Mouse (Mus musculus): Measurements from ENCODE around the gene Ube2c. TPM values are rescaled to one million over a fixed set of nuclear protein-coding genes. Genes with fewer than 3 reads are reported as not detected.

Gene Ube2c
- polyA plus RNA-seq, 1 experiment from 2014 or later, result 455 TPM

DNA sequence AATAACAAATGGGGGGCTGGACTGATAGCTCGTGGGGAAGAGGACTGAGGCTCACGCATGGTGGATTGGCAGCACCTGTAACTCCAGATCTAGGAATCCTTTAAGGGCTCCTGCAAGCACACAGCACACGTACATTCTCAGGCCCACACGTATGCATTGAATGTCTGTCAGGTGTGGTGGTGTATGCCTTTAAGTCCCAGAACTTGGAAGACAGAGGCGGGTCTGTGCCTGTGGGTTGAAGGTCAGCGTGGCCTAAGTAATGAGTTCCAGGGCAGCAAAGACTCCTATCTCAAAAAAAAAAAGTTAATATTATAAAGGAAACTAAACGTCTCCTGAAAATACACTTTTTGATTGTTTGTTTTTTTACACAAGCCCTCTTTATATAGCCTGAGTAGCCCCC is 36.9 kb downstream of the Ube2c start:
- H3K27me3 ChIP-seq, result no peaks in the 10 kb centered on the region
- 91% methylated on average over 7 of the region's 7 CpGs for WGBS
- no peak overlapping the region for H3K9ac ChIP-seq (replicated peaks)
- H3K27ac ChIP-seq (replicated peaks), result no peak overlapping the region
- peaks cover 19% of the 10 kb centered on the region for H3K4me1 ChIP-seq
- peaks cover 17% of the 10 kb centered on the region; the same call in 1 of the 2 replicates for H3K36me3 ChIP-seq
- H3K4me2 ChIP-seq (replicated peaks), result peak overlapping the region; percentile 88; the same call in 1 of the 2 replicates
- no peak for ATAC-seq (ENCODE audit: low FRiP score, low read depth)
- no peaks in the 10 kb centered on the region for H3K9me3 ChIP-seq
- H3K4me3 ChIP-seq, result 0 out of 2 replicates have a peak overlapping the region, but pooled peaks have one; percentile 4

DNA sequence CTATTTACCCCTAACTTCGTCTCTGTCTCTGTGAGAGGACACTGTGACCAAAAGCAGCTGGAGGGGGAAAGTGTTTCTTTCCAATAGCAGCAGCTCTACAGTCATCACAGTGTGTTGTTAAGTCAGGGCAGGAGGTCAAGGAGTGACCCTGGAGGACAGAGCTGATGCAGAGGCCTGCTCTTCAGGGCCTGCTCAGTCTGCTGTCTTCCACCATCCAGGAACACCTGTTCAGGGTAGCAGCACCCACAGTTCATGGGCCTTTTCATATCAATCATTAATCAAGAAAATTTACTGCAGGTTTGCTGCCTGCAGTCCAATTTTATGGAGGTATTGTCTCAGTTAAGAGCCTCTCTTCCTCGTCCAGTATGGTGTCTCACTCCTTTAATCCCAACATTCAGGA is 43.9 kb downstream of the Ube2c start:
- Histone ChIP-seq H3K4me1 (no peaks in the 10 kb centered on the region), H3K36me3 (peaks cover 10% of the 10 kb centered on the region; the same call in 1 of the 2 replicates), H3K9ac (replicated peaks) (no peak overlapping the region), H3K4me2 (replicated peaks) (no peak overlapping the region), H3K27me3 (no peaks in the 10 kb centered on the region), H3K9me3 (no peaks in the 10 kb centered on the region), H3K4me3 (no peak overlapping the region), H3K27ac (replicated peaks) (no peak overlapping the region)
- no peak for ATAC-seq (ENCODE audit: low FRiP score, low read depth)
- WGBS, result 57% methylated on average over 2 of the region's 2 CpGs

DNA sequence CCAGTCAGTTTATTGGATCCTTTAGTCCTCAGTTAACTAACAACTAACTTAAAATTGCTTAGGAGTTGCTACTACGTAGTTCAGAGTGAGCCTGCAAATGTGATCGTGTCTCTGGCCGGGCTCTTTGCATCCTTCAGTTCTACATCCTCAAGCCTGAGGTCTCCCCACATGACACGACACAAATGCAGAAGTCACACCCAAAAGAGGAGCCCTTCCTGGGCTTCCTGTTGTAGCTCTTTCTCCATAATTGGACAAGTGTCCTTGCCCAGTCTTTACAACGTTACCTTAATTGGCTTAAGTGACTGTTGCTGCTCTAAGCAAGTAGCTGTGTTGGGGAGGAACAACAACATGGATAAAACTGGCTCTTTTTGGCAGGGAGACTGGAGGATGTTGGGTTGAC is 45.6 kb downstream of the Ube2c start:
- Histone ChIP-seq H3K27me3 (no peaks in the 10 kb centered on the region), H3K9ac (replicated peaks) (no peak overlapping the region), H3K4me1 (no peaks in the 10 kb centered on the region), H3K4me2 (replicated peaks) (no peak overlapping the region), H3K36me3 (peaks cover 7% of the 10 kb centered on the region), H3K9me3 (no peaks in the 10 kb centered on the region), H3K27ac (replicated peaks) (no peak overlapping the region), H3K4me3 (no peak overlapping the region)
- 87% methylated on average over 5 of the region's 5 CpGs for WGBS
- ATAC-seq (ENCODE audit: low FRiP score, low read depth), result no peak

DNA sequence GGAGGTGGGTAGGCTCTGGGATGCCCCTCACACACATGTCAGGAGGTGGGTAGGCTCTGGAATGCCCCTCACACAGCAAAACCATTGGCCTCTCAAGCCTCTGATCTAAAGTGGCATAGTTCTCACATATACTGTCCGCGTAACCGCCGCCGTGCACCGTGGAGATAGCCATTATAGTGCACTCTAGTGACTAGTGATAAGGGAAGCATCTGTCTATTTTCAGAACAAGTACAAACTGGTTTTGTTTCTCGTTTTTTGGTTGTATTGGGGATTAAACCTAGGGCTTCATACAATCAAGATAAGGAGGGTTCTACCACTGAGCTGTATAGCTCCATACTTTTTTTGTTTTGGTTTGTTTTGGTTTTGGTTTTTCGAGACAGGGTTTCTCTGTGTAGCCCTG is 46.1 kb downstream of the Ube2c start:
- WGBS, result 92% methylated on average over 8 of the region's 8 CpGs
- peaks cover 12% of the 10 kb centered on the region for H3K36me3 ChIP-seq
- no peaks in the 10 kb centered on the region for H3K4me1 ChIP-seq
- no peaks in the 10 kb centered on the region for H3K9me3 ChIP-seq
- ATAC-seq (ENCODE audit: low FRiP score, low read depth), result no peak
- no peak overlapping the region for H3K27ac ChIP-seq (replicated peaks)
- no peak overlapping the region for H3K9ac ChIP-seq (replicated peaks)
- no peak overlapping the region for H3K4me3 ChIP-seq
- H3K27me3 ChIP-seq, result no peaks in the 10 kb centered on the region
- H3K4me2 ChIP-seq (replicated peaks), result no peak overlapping the region

DNA sequence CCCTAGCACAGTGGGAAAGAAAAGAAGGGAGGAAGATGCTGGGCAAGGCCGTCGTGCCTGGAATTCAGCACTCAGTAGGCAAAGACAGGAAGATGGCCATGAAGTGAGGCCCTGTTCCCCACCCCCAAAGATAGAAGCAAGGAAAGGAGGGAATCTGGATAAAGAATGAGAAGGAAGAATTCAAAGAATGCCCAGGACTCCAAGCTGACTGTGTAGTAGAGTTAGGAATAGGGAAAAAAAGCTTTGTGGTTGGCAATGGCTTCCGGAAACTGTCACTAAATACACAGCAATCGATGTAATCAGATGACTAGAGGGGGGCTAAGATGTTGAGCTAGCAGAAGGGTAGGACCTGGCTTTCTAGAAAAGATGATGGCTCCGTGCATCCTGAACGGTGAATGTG is 47.5 kb downstream of the Ube2c start:
- Histone ChIP-seq H3K9ac (replicated peaks) (no peak overlapping the region), H3K27ac (replicated peaks) (no peak overlapping the region), H3K36me3 (peaks cover 19% of the 10 kb centered on the region), H3K4me3 (no peak overlapping the region), H3K4me1 (peaks cover 3% of the 10 kb centered on the region), H3K9me3 (no peaks in the 10 kb centered on the region), H3K27me3 (no peaks in the 10 kb centered on the region), H3K4me2 (replicated peaks) (no peak overlapping the region)
- no peak for ATAC-seq (ENCODE audit: low FRiP score, low read depth)
- WGBS, result 88% methylated on average over 6 of the region's 6 CpGs

DNA sequence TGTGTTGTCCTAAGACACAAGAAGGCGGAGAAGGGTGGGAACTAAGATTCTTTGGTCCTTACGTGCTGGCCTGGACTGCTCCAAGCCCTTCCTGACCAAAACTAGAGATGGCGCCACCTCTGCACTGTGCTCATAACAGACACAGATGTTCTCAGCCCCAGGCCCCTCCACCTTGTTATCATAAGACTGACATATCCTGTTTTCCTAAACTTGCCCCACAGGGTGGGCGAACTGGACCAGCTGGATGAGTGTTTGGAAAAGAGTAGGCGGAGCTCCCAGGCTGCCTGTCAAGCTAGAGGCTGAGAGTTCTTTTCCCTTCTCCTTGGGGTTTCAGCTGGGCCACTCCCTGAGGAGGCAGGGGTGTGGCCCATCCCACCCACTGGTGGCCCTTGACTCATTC is 48.0 kb downstream of the Ube2c start:
- no peak overlapping the region for H3K4me3 ChIP-seq
- H3K27me3 ChIP-seq, result no peaks in the 10 kb centered on the region
- H3K27ac ChIP-seq (replicated peaks), result no peak overlapping the region
- no peak for ATAC-seq (ENCODE audit: low FRiP score, low read depth)
- peaks cover 19% of the 10 kb centered on the region for H3K36me3 ChIP-seq
- peaks cover 7% of the 10 kb centered on the region for H3K4me1 ChIP-seq
- no peaks in the 10 kb centered on the region for H3K9me3 ChIP-seq
- no peak overlapping the region for H3K4me2 ChIP-seq (replicated peaks)
- WGBS, result 78% methylated on average over 5 of the region's 5 CpGs
- H3K9ac ChIP-seq (replicated peaks), result no peak overlapping the region

DNA sequence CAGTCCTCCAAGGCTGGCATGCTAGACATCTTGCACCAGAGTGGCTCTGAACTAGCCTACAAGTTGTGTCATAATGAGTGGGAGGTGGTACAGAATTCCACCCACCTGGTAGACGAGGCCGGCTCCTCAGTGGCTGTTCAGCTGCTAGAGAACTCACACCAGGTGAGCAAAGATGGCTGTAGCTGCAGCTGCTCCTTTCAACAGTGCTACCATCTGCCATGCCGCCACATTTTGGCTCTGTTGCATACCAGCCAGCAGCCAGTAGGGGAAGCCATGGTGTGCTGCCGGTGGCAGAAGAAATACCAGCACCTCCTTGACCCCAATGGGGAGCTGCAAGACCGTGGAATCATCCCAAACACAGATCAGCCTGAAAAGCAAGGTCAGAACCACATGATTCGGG is 51.4 kb downstream of the Ube2c start:
- Histone ChIP-seq H3K9ac (replicated peaks) (no peak overlapping the region), H3K36me3 (peaks cover 33% of the 10 kb centered on the region), H3K4me2 (replicated peaks) (no peak overlapping the region), H3K4me3 (no peak overlapping the region), H3K27ac (replicated peaks) (no peak overlapping the region), H3K27me3 (no peaks in the 10 kb centered on the region), H3K4me1 (peaks cover 15% of the 10 kb centered on the region), H3K9me3 (no peaks in the 10 kb centered on the region)
- ATAC-seq (ENCODE audit: low FRiP score, low read depth), result no peak
- 84% methylated on average over 6 of the region's 6 CpGs for WGBS

DNA sequence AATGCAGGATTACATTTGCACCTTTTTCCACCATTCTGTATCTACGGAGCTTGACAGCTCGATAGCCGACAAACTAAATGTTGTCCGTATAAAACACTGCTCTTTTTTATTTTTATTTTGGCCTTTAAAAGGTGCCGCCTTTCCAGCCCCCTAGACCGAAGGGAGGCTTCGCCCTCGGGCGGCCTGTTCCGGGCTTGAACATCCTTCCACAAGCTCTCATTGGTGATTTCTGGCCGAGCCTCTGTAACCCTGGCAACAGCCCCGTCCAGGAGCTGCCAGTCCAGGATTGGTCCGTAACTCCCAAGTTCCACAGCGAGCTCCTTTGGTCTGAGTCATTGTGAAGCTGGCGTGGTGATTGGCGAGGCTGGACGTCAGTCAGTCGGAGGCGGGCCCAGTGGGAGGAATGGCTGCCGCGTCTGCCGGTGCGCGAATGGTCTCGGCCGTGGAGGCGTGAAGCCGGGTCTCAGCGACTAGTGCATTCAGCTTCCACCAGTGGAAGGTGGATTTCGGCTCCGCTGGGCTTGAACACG is 53.0 kb downstream of the Ube2c start, which contains the start of gene Zswim1:
TSS of gene Zswim1 (plus strand) at position 51 of the 530 bp plus-strand sequence.
- Histone ChIP-seq H3K4me3 (peak within 1 kb of the TSS; percentile 61), H3K4me2 (replicated peaks) (peak within 1 kb of the TSS; percentile 54), H3K9me3 (no peaks in the 10 kb centered on the region), H3K27ac (replicated peaks) (peak within 1 kb of the TSS; percentile 82), H3K36me3 (peaks cover 49% of the 10 kb centered on the region), H3K4me1 (peaks cover 15% of the 10 kb centered on the region), H3K9ac (replicated peaks) (peak within 1 kb of the TSS; percentile 68), H3K27me3 (no peaks in the 10 kb centered on the region)
- WGBS, result under 1% methylated on average over 32 of the region's 32 CpGs
- peak; percentile 100 for ATAC-seq (ENCODE audit: low FRiP score, low read depth)

DNA sequence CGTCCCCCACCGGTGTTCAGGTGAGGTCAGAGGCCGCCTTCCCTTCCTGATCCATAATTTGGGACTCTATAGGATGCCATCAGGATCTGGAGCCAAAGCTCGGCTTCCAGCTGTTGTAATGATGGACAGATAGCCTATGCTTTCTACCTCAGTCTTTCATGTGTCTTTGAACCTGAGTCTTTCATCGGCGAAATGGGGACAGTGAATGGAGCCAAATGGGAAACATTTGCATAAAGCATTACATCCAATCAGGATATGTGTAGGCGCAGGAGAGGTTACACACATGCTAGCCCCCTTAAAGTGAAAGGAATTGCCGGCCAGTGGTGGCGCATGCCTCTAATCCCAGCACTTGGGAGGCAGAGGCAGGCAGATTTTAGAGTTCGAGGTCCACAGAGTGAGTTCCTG is 53.5 kb downstream of the Ube2c start:
- H3K36me3 ChIP-seq, result peaks cover 54% of the 10 kb centered on the region
- H3K9me3 ChIP-seq, result no peaks in the 10 kb centered on the region
- WGBS, result 3% methylated on average over 10 of the region's 10 CpGs
- peak overlapping the region; percentile 54 for H3K4me2 ChIP-seq (replicated peaks)
- peaks cover 15% of the 10 kb centered on the region for H3K4me1 ChIP-seq
- ATAC-seq (ENCODE audit: low FRiP score, low read depth), result peak; percentile 72
- H3K9ac ChIP-seq (replicated peaks), result peak overlapping the region; percentile 68
- H3K4me3 ChIP-seq, result peak overlapping the region; percentile 61
- H3K27ac ChIP-seq (replicated peaks), result peak overlapping the region; percentile 82
- no peaks in the 10 kb centered on the region for H3K27me3 ChIP-seq

DNA sequence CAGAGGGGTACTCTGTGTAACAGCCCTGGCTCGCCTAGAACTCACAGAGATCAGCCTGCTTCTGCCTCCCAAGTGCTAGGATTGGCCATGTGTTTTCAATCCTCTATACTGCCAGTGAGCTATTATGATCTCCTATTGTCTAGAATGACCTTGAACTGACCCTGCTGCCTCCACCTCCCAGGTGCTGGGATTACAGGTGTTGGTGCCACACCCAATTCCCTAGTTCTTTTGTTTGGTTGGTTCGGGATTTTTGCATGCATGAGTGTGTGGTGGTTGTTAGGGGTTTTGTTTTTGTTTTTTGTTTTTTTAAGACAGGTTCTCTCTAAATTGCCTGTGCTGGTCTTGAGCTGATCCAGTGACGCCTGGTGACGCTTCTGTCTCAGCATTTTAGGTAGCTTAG is 54.3 kb downstream of the Ube2c start:
- H3K27me3 ChIP-seq, result no peaks in the 10 kb centered on the region
- peaks cover 15% of the 10 kb centered on the region for H3K4me1 ChIP-seq
- H3K27ac ChIP-seq (replicated peaks), result no peak overlapping the region
- H3K4me3 ChIP-seq, result no peak overlapping the region
- H3K9ac ChIP-seq (replicated peaks), result no peak overlapping the region
- peak overlapping the region; percentile 54 for H3K4me2 ChIP-seq (replicated peaks)
- peaks cover 56% of the 10 kb centered on the region for H3K36me3 ChIP-seq
- no peaks in the 10 kb centered on the region for H3K9me3 ChIP-seq
- ATAC-seq (ENCODE audit: low FRiP score, low read depth), result no peak
- 94% methylated on average over 4 of the region's 4 CpGs for WGBS

DNA sequence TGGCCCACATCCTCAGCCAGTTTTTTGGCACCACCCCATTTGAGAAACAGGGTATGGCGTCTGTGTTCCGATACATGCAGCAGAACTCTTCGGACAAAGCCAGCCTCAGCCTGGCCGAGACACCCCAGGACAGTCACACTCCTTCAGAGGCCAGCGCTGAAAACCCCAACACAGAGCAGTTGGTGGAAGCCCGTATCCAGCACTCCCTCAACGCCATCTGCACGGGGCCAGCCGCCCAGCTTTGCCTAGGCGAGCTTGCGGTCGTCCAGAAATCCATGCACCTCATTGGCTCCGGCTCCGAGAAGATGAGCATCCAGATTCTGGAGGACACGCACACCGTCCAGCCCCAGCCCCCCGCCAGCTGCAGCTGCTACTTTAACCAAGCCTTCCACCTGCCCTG is 55.8 kb downstream of the Ube2c start:
- H3K4me1 ChIP-seq, result peaks cover 15% of the 10 kb centered on the region
- no peak overlapping the region for H3K4me2 ChIP-seq (replicated peaks)
- H3K9ac ChIP-seq (replicated peaks), result no peak overlapping the region
- H3K27ac ChIP-seq (replicated peaks), result no peak overlapping the region
- H3K27me3 ChIP-seq, result no peaks in the 10 kb centered on the region
- H3K4me3 ChIP-seq, result no peak overlapping the region
- no peak for ATAC-seq (ENCODE audit: low FRiP score, low read depth)
- no peaks in the 10 kb centered on the region for H3K9me3 ChIP-seq
- H3K36me3 ChIP-seq, result peaks cover 47% of the 10 kb centered on the region
- WGBS, result 94% methylated on average over 17 of the region's 17 CpGs

DNA sequence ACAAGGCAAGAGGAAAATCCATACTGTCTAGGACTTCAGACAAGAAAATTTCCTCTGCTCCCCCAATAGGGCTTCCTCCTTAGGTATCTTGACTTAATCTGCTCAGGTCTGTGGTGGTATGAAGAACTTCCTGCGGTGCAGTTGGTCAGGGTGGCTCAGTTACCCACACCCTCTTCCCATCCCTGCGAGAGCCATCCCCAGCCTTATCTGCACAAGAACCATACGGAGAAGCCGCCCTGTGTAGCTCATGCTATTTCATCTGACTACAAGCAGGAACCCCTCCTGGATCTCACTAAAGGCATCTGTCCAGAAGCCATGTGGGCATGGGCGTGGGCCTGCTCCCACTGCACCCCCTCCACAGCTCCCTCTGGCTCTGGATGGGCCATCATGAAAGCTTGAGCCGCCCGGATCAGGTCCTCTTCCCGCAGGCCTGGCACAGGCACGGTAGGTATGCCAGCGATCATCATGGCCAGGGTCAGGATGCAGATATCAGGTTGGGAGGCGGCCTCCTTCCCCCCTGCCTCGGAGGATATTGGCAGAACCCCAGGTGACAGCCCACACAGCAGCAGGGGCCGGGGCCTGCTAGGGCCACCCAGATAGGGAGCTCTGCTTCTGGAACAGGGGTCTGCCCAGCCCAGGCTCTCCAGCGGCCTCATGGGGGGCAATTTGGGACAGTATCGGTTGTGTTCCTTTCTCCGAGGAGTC is 57.6 kb downstream of the Ube2c start:
- Histone ChIP-seq H3K4me3 (no peak overlapping the region), H3K4me1 (peaks cover 11% of the 10 kb centered on the region), H3K27ac (replicated peaks) (no peak overlapping the region), H3K4me2 (replicated peaks) (no peak overlapping the region), H3K9ac (replicated peaks) (no peak overlapping the region), H3K9me3 (no peaks in the 10 kb centered on the region), H3K27me3 (no peaks in the 10 kb centered on the region), H3K36me3 (peaks cover 37% of the 10 kb centered on the region)
- WGBS, result 91% methylated on average over 16 of the region's 16 CpGs
- no peak for ATAC-seq (ENCODE audit: low FRiP score, low read depth)

Data from midbrain, embryonic 12.5 days (tissue).